Mouse (Mus musculus) MEL (cell line): ENCODE results near the gene Fgfr2. TPM values are rescaled to one million over a fixed set of nuclear protein-coding genes. Genes with fewer than 3 reads are reported as not detected.

Experiments
- DNase-seq: peaks from one replicate; pipeline ENCODE4 v3.0.0; 2011; ENCODE audit warnings: low read depth, low spot score
- H3K27ac ChIP-seq: 2 replicates; pipeline ENCODE4 v1.5.1; 2012; ENCODE audit warnings: low read depth, mild to moderate bottlenecking, control low read depth, low read length, moderate library complexity; ENCODE audit not compliant: control insufficient read depth
- H3K27me3 ChIP-seq, 2 experiments: fragments of 150-350 bp in 1 of 2; sonication (generic) in 1 of 2; 2 replicates each; pipeline ENCODE4 v1.6.1; 2012; ENCODE audit warnings: low read length in 2 of 2, mild to moderate bottlenecking in 2 of 2, improper control_type of control experiment in 1 of 2, moderate library complexity in 1 of 2; ENCODE audit not compliant: insufficient read depth in 2 of 2, control insufficient read depth in 1 of 2
- H3K36me3 ChIP-seq, 2 experiments: 2 replicates each; pipeline ENCODE4 v1.6.1; 2012 to 2014; ENCODE audit warnings: low read length in 2 of 2, improper control_type of control experiment in 1 of 2, inconsistent platforms in 1 of 2, mild to moderate bottlenecking in 1 of 2; ENCODE audit not compliant: insufficient read depth in 2 of 2, control insufficient read depth in 1 of 2
- H3K4me1 ChIP-seq, 2 experiments: fragments of 150-350 bp in 1 of 2; sonication (generic) in 1 of 2; 2 replicates each; pipeline ENCODE4 v1.6.1; 2012; ENCODE audit warnings: low read length in 2 of 2, improper control_type of control experiment in 1 of 2, mild to moderate bottlenecking in 1 of 2; ENCODE audit not compliant: insufficient read depth in 2 of 2, control insufficient read depth in 1 of 2
- H3K4me3 ChIP-seq, 2 experiments: fragments of 150-350 bp in 1 of 2; sonication (generic) in 1 of 2; 2 replicates each; pipeline ENCODE4 v1.5.1; 2012; ENCODE audit warnings: low read depth in 2 of 2, low read length in 2 of 2, mild to moderate bottlenecking in 2 of 2, moderate library complexity in 2 of 2, control low read depth in 1 of 2, improper control_type of control experiment in 1 of 2; ENCODE audit not compliant: control insufficient read depth in 1 of 2, insufficient read depth in 1 of 2
- H3K79me2 ChIP-seq: 2 replicates; pipeline ENCODE4 v1.6.1; 2012; ENCODE audit warnings: mild to moderate bottlenecking, low read length, moderate library complexity; ENCODE audit not compliant: control insufficient read depth, poor library complexity, insufficient read depth
- H3K9ac ChIP-seq: 2 replicates; pipeline ENCODE4 v1.6.1; 2012; ENCODE audit warnings: low read depth, mild to moderate bottlenecking, control low read depth, low read length, moderate library complexity; ENCODE audit not compliant: control insufficient read depth, poor library complexity, severe bottlenecking
- H3K9me3 ChIP-seq: fragments of 150-350 bp; sonication (generic); replicated peaks from 2 replicates; pipeline ENCODE4 v1.6.1; 2012; ENCODE audit warnings: mild to moderate bottlenecking, low read length, improper control_type of control experiment, moderate library complexity; ENCODE audit not compliant: insufficient read depth
- CHD1 ChIP-seq: IDR thresholded peaks from 2 replicates; pipeline ENCODE4 v1.6.1; 2012; ENCODE audit warnings: low read depth, mild to moderate bottlenecking, inconsistent platforms, low read length, improper control_type of control experiment
- GATA1 ChIP-seq: IDR thresholded peaks from 2 replicates; pipeline ENCODE4 v1.6.1; 2011; ENCODE audit warnings: low read depth, low read length, improper control_type of control experiment
- HCFC1 ChIP-seq: IDR thresholded peaks from 2 replicates; pipeline ENCODE4 v1.6.1; 2012; ENCODE audit warnings: low read depth, mild to moderate bottlenecking, inconsistent platforms, low read length, improper control_type of control experiment, moderate library complexity
- MAFK ChIP-seq: IDR thresholded peaks from 2 replicates; pipeline ENCODE4 v1.6.1; 2011; ENCODE audit warnings: low read depth, mild to moderate bottlenecking, low read length, improper control_type of control experiment, borderline replicate concordance
- MYB ChIP-seq: IDR thresholded peaks from 2 replicates; pipeline ENCODE4 v1.6.1; 2011; ENCODE audit warnings: mild to moderate bottlenecking, low read depth, low read length, improper control_type of control experiment
- NELFE ChIP-seq: IDR thresholded peaks from 2 replicates; pipeline ENCODE4 v1.6.1; 2011; ENCODE audit warnings: low read depth, low read length, improper control_type of control experiment
- POLR2A ChIP-seq, 2 experiments: IDR thresholded peaks; 2 replicates each; pipeline ENCODE4 v1.6.1; 2011 to 2012; ENCODE audit warnings: low read length in 2 of 2, mild to moderate bottlenecking in 2 of 2, control low read depth in 1 of 2, improper control_type of control experiment in 1 of 2, low read depth in 1 of 2, moderate library complexity in 1 of 2; ENCODE audit not compliant: control insufficient read depth in 1 of 2, insufficient read depth in 1 of 2, poor library complexity in 1 of 2
- POLR2AphosphoS2 ChIP-seq: IDR thresholded peaks from 2 replicates; pipeline ENCODE4 v1.6.1; 2011; ENCODE audit warnings: low read length, improper control_type of control experiment
- POLR2AphosphoS5 ChIP-seq: IDR thresholded peaks from 2 replicates; pipeline ENCODE4 v1.6.1; 2012; ENCODE audit warnings: low read depth, borderline replicate concordance, mild to moderate bottlenecking, inconsistent platforms, low read length, moderate library complexity, mixed read lengths
- RCOR1 ChIP-seq: IDR thresholded peaks from 2 replicates; pipeline ENCODE4 v1.6.1; 2012; ENCODE audit warnings: low read depth, mild to moderate bottlenecking, inconsistent platforms, low read length, improper control_type of control experiment
- TAL1 ChIP-seq: IDR thresholded peaks from 2 replicates; pipeline ENCODE4 v1.6.1; 2012; ENCODE audit warnings: mild to moderate bottlenecking, inconsistent platforms, low read length, moderate library complexity, mixed read lengths
- TBP ChIP-seq: IDR thresholded peaks from 2 replicates; pipeline ENCODE4 v1.8.0; 2011; ENCODE audit warnings: low read depth, low read length, improper control_type of control experiment
- TCF12 ChIP-seq: IDR thresholded peaks from 2 replicates; pipeline ENCODE4 v1.6.1; 2014; ENCODE audit warnings: low read depth, mild to moderate bottlenecking, inconsistent platforms, low read length, improper control_type of control experiment, moderate library complexity
- USF1 ChIP-seq: IDR thresholded peaks from 2 replicates; pipeline ENCODE4 v1.6.1; 2014; ENCODE audit warnings: low read depth, mild to moderate bottlenecking, inconsistent platforms, low read length, improper control_type of control experiment, moderate library complexity
- USF2 ChIP-seq, 2 experiments: IDR thresholded peaks; 2 replicates each; pipeline ENCODE4 v1.6.1; 2011 to 2012; ENCODE audit warnings: improper control_type of control experiment in 2 of 2, low read length in 2 of 2, borderline replicate concordance in 1 of 2, inconsistent platforms in 1 of 2, low read depth in 1 of 2, mild to moderate bottlenecking in 1 of 2; ENCODE audit not compliant: insufficient read depth in 1 of 2
- ZMIZ1 ChIP-seq: IDR thresholded peaks from 2 replicates; pipeline ENCODE4 v1.6.1; 2012; ENCODE audit warnings: low read depth, mild to moderate bottlenecking, inconsistent platforms, low read length, improper control_type of control experiment, moderate library complexity
- ZNF384 ChIP-seq: IDR thresholded peaks from 2 replicates; pipeline ENCODE4 v1.6.1; 2012; ENCODE audit warnings: low read depth, mild to moderate bottlenecking, inconsistent platforms, low read length, improper control_type of control experiment
- polyA plus RNA-seq, 2 experiments: library from polyadenylated mRNA; stranded (reverse) in 1 of 2; unstranded in 1 of 2; fragments of >175 nt in 1 of 2; fragments of >200 nt in 1 of 2; gene quantifications; 2 replicates each; pipeline versions ENCODE4 v1.2.1 to v1.2.4; 2012; ENCODE audit warnings: low replicate concordance in 2 of 2, low read depth in 1 of 2; ENCODE audit not compliant: insufficient read length in 2 of 2, insufficient read depth in 1 of 2, missing spikeins in 1 of 2
- total RNA-seq: library from RNA; depleted of rRNA; stranded (reverse); fragments of 300-350 nt; gene quantifications from 2 replicates; pipeline ENCODE4 v1.2.3, GENCODE M21; 2012

Gene Fgfr2
- total and polyA plus RNA-seq, 3 experiments, result not detected

DNA sequence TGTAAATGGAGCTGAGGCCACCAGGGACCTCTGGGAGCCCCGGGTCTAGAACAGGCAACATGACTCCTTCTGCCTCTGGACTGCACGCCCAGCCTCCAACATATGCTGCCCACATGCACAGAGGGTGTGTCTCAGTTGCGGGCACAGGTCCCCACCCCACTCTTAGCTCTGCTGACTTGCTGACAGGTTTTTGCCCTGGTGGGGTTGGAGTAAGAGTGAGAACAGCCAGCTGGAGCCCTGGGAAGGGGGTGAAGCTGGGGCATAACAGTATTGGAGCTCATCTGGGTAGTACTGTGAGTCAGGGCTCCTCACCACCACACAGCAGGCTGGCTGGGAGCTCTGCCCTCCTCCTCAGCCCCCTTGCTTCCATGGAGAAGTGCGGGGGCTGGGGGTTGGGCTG, 423.0 kb downstream of the Fgfr2 start:
- TF ChIP-seq TAL1, result no peak
- TF ChIP-seq ZNF384, result no peak
- TF ChIP-seq MAFK, result no peak
- TF ChIP-seq POLR2AphosphoS2, result no peak
- TF ChIP-seq USF2 (IDR thresholded peaks at IDR 0.05; ENCODE audit: borderline replicate concordance in 1 of 2, insufficient read depth in 1 of 2, low read depth in 1 of 2, low read length in 2 of 2), result no peak
- TF ChIP-seq POLR2AphosphoS5, result no peak
- TF ChIP-seq CHD1, result no peak
- H3K36me3 ChIP-seq, result no peaks in the 10 kb centered on the region
- no peak overlapping the region for H3K9ac ChIP-seq
- no peak for DNase-seq
- no peak overlapping the region for H3K4me3 ChIP-seq
- H3K27ac ChIP-seq, result no peak overlapping the region
- H3K4me1 ChIP-seq, result no peaks in the 10 kb centered on the region
- no peaks in the 10 kb centered on the region for H3K79me2 ChIP-seq
- H3K9me3 ChIP-seq, result no peaks in the 10 kb centered on the region
- no peaks in the 10 kb centered on the region for H3K27me3 ChIP-seq

DNA sequence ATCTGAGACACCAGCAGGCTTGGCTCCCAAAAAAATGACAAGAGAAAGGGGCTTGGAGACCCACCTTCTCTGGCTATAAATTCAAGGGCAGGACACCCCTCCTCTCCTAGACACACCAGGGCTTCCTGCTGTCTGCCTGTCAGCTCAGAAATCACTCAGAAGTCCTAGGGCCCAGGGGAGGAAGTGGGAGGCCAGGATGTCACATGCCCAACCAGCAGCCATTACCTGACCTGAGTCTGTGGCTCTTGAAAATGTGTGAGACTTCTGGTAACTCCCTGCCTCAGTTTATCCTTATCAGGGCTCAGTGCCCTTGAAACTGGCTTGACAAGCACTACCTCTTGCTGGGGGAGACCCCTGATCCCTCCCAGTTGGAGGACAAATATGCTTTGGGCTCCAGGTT, 423.5 kb downstream of the Fgfr2 start:
- no peak overlapping the region for H3K4me3 ChIP-seq
- DNase-seq, result no peak
- no peaks in the 10 kb centered on the region for H3K27me3 ChIP-seq
- peak; percentile 49; the same call in 1 of the 2 replicates for TF ChIP-seq USF1
- TF ChIP-seq HCFC1, result no peak
- no peak overlapping the region for H3K27ac ChIP-seq
- H3K36me3 ChIP-seq, result no peaks in the 10 kb centered on the region
- H3K79me2 ChIP-seq, result no peaks in the 10 kb centered on the region
- H3K9me3 ChIP-seq, result no peaks in the 10 kb centered on the region
- no peaks in the 10 kb centered on the region for H3K4me1 ChIP-seq
- no peak overlapping the region for H3K9ac ChIP-seq

DNA sequence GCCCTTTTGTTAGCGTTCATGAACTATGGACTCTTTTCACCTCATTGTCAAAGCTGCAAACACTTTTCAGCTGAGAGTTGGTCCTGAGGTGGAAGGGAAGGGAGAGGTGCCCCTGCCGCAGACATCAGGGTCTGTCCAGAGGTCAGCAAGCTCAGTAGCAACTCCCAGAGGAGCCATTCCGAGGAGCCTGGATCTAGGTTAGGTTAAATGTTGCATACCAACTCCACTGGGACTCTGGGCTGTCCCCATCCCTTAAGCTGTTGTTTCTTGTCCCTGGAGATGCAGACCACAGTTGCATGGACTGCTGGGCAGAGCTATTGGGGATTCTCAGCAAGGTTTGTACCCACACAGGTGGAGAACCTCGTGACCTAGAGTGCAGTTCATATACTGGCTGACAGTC, 424.0 kb downstream of the Fgfr2 start:
- no peaks in the 10 kb centered on the region for H3K36me3 ChIP-seq
- H3K4me3 ChIP-seq, result no peak overlapping the region
- H3K27ac ChIP-seq, result no peak overlapping the region
- H3K27me3 ChIP-seq, result no peaks in the 10 kb centered on the region
- no peaks in the 10 kb centered on the region for H3K4me1 ChIP-seq
- TF ChIP-seq NELFE (no peak), TBP (no peak), POLR2A (IDR thresholded peaks at IDR 0.05; ENCODE audit: control insufficient read depth in 1 of 2, insufficient read depth in 1 of 2, low read depth in 1 of 2, low read length in 2 of 2, poor library complexity in 1 of 2) (no peak), USF1 (no peak), RCOR1 (no peak), TCF12 (no peak), MYB (no peak), GATA1 (no peak), ZMIZ1 (no peak)
- TF ChIP-seq, all 39 proteins: peak for 0
- no peak overlapping the region for H3K9ac ChIP-seq
- no peak for DNase-seq
- no peaks in the 10 kb centered on the region for H3K79me2 ChIP-seq
- no peaks in the 10 kb centered on the region for H3K9me3 ChIP-seq
